Mouse (Mus musculus): ENCODE results near the gene Zdhhc20. TPM values are rescaled to one million over a fixed set of nuclear protein-coding genes. Genes with fewer than 3 reads are reported as not detected.
A peak's percentile ranks its signal among the peaks of the same experiment; 100 is the strongest.
"Not testable (repeated sequence)": the region's sequence is repeated elsewhere in the genome, so short reads cannot be mapped to it uniquely, and the experiment has no call there.

Gene Zdhhc20
- polyA plus RNA-seq, 1 experiment from 2014 or later: 36.6 TPM

- not testable (repeated sequence) for H3K9me3 ChIP-seq (replicated peaks; ENCODE audit: control insufficient read depth, low read length, poor library complexity, severe bottlenecking); H3K4me2 ChIP-seq (ENCODE audit: low read length); H3K27ac ChIP-seq (ENCODE audit: low read length); H3K4me1 ChIP-seq (ENCODE audit: control insufficient read depth, insufficient read depth, low read length); H3K36me3 ChIP-seq (ENCODE audit: control insufficient read depth, insufficient read depth, low read length); H3K9ac ChIP-seq (ENCODE audit: low read depth, low read length); H3K27me3 ChIP-seq (ENCODE audit: control insufficient read depth, insufficient read depth, low read depth, low read length); H3K4me3 ChIP-seq (ENCODE audit: low read depth, low read length); ATAC-seq
- 61% methylated on average over 8 of the region's 8 CpGs for WGBS
Measured at GRCm38 (mm10) chr14:57896088-57896871, 6.2 kb upstream of the Zdhhc20 start.

GRCm38 (mm10) chr14:57894346-57894745 lies 4.3 kb upstream of the Zdhhc20 start:
- Histone ChIP-seq H3K4me1 (ENCODE audit: control insufficient read depth, insufficient read depth, low read length) (no peaks in the 10 kb centered on the region), H3K27me3 (ENCODE audit: control insufficient read depth, insufficient read depth, low read depth, low read length) (no peaks in the 10 kb centered on the region), H3K36me3 (ENCODE audit: control insufficient read depth, insufficient read depth, low read length) (no peaks in the 10 kb centered on the region), H3K4me2 (ENCODE audit: low read length) (no peak overlapping the region), H3K4me3 (ENCODE audit: low read depth, low read length) (no peak overlapping the region), H3K27ac (ENCODE audit: low read length) (no peak overlapping the region), H3K9ac (ENCODE audit: low read depth, low read length) (no peak overlapping the region), H3K9me3 (replicated peaks; ENCODE audit: control insufficient read depth, low read length, poor library complexity, severe bottlenecking) (0 out of 2 replicates have a peak, but pooled peaks cover 3% of the 10 kb centered on the region)
- 89% methylated on average over 2 of the region's 2 CpGs for WGBS
- no peak for ATAC-seq

GRCm38 (mm10) chr14:57892961-57893360 lies 2.9 kb upstream of the Zdhhc20 start:
- Histone ChIP-seq H3K9me3 (replicated peaks; ENCODE audit: control insufficient read depth, low read length, poor library complexity, severe bottlenecking) (0 out of 2 replicates have a peak, but pooled peaks cover 3% of the 10 kb centered on the region), H3K4me3 (ENCODE audit: low read depth, low read length) (no peak overlapping the region), H3K9ac (ENCODE audit: low read depth, low read length) (no peak overlapping the region), H3K27me3 (ENCODE audit: control insufficient read depth, insufficient read depth, low read depth, low read length) (no peaks in the 10 kb centered on the region), H3K27ac (ENCODE audit: low read length) (no peak overlapping the region), H3K4me2 (ENCODE audit: low read length) (no peak overlapping the region), H3K4me1 (ENCODE audit: control insufficient read depth, insufficient read depth, low read length) (peaks cover 8% of the 10 kb centered on the region), H3K36me3 (ENCODE audit: control insufficient read depth, insufficient read depth, low read length) (no peaks in the 10 kb centered on the region)
- WGBS: 93% methylated on average over 1 of the region's 1 CpGs
- no peak for ATAC-seq

- peak overlapping the region; percentile 88 for H3K27ac ChIP-seq (ENCODE audit: low read length)
- H3K4me2 ChIP-seq (ENCODE audit: low read length): peak overlapping the region; percentile 61
- WGBS: under 1% methylated on average over 32 of the region's 37 CpGs
- H3K9me3 ChIP-seq (replicated peaks; ENCODE audit: control insufficient read depth, low read length, poor library complexity, severe bottlenecking): no peaks in the 10 kb centered on the region
- H3K4me1 ChIP-seq (ENCODE audit: control insufficient read depth, insufficient read depth, low read length): peaks cover 19% of the 10 kb centered on the region
- H3K4me3 ChIP-seq (ENCODE audit: low read depth, low read length): peak overlapping the region; percentile 92
- no peaks in the 10 kb centered on the region for H3K36me3 ChIP-seq (ENCODE audit: control insufficient read depth, insufficient read depth, low read length)
- H3K27me3 ChIP-seq (ENCODE audit: control insufficient read depth, insufficient read depth, low read depth, low read length): no peaks in the 10 kb centered on the region
- peak overlapping the region; percentile 94 for H3K9ac ChIP-seq (ENCODE audit: low read depth, low read length)
- peak; percentile 38 for ATAC-seq
Measured at GRCm38 (mm10) chr14:57889541-57890010, 500 bp downstream of the Zdhhc20 start.

GRCm38 (mm10) chr14:57887171-57887570 lies 2.9 kb downstream of the Zdhhc20 start:
- H3K36me3 ChIP-seq (ENCODE audit: control insufficient read depth, insufficient read depth, low read length): no peaks in the 10 kb centered on the region
- no peaks in the 10 kb centered on the region for H3K27me3 ChIP-seq (ENCODE audit: control insufficient read depth, insufficient read depth, low read depth, low read length)
- no peak overlapping the region for H3K9ac ChIP-seq (ENCODE audit: low read depth, low read length)
- ATAC-seq: no peak
- H3K4me3 ChIP-seq (ENCODE audit: low read depth, low read length): no peak overlapping the region
- peaks cover 21% of the 10 kb centered on the region for H3K4me1 ChIP-seq (ENCODE audit: control insufficient read depth, insufficient read depth, low read length)
- no peak overlapping the region for H3K27ac ChIP-seq (ENCODE audit: low read length)
- 73% methylated on average over 8 of the region's 8 CpGs for WGBS
- H3K4me2 ChIP-seq (ENCODE audit: low read length): no peak overlapping the region
- H3K9me3 ChIP-seq (replicated peaks; ENCODE audit: control insufficient read depth, low read length, poor library complexity, severe bottlenecking): no peaks in the 10 kb centered on the region

GRCm38 (mm10) chr14:57886032-57886431 lies 4.0 kb downstream of the Zdhhc20 start:
- H3K4me1 ChIP-seq (ENCODE audit: control insufficient read depth, insufficient read depth, low read length): peaks cover 26% of the 10 kb centered on the region
- no peak overlapping the region for H3K4me2 ChIP-seq (ENCODE audit: low read length)
- whole genome bisulfite sequencing: 93% methylated on average over 2 of the region's 2 CpGs
- H3K36me3 ChIP-seq (ENCODE audit: control insufficient read depth, insufficient read depth, low read length): no peaks in the 10 kb centered on the region
- ATAC-seq: no peak
- no peaks in the 10 kb centered on the region for H3K27me3 ChIP-seq (ENCODE audit: control insufficient read depth, insufficient read depth, low read depth, low read length)
- H3K9me3 ChIP-seq (replicated peaks; ENCODE audit: control insufficient read depth, low read length, poor library complexity, severe bottlenecking): no peaks in the 10 kb centered on the region
- no peak overlapping the region for H3K9ac ChIP-seq (ENCODE audit: low read depth, low read length)
- H3K4me3 ChIP-seq (ENCODE audit: low read depth, low read length): no peak overlapping the region
- no peak overlapping the region for H3K27ac ChIP-seq (ENCODE audit: low read length)

GRCm38 (mm10) chr14:57883341-57883740 lies 6.7 kb downstream of the Zdhhc20 start:
- H3K27me3 ChIP-seq (ENCODE audit: control insufficient read depth, insufficient read depth, low read depth, low read length): no peaks in the 10 kb centered on the region
- 92% methylated on average over 3 of the region's 3 CpGs for WGBS
- ATAC-seq: no peak

GRCm38 (mm10) chr14:57882720-57883119 lies 7.4 kb downstream of the Zdhhc20 start:
- Histone ChIP-seq H3K4me3 (ENCODE audit: low read depth, low read length) (no peak overlapping the region), H3K27me3 (ENCODE audit: control insufficient read depth, insufficient read depth, low read depth, low read length) (no peaks in the 10 kb centered on the region), H3K9ac (ENCODE audit: low read depth, low read length) (no peak overlapping the region), H3K36me3 (ENCODE audit: control insufficient read depth, insufficient read depth, low read length) (no peaks in the 10 kb centered on the region), H3K9me3 (replicated peaks; ENCODE audit: control insufficient read depth, low read length, poor library complexity, severe bottlenecking) (no peaks in the 10 kb centered on the region), H3K4me1 (ENCODE audit: control insufficient read depth, insufficient read depth, low read length) (peaks cover 15% of the 10 kb centered on the region), H3K27ac (ENCODE audit: low read length) (no peak overlapping the region), H3K4me2 (ENCODE audit: low read length) (no peak overlapping the region)
- ATAC-seq: no peak
- 72% methylated on average over 4 of the region's 4 CpGs for WGBS

More at GRCm38 (mm10) chr14:57883341-57883740, 6.7 kb downstream of the Zdhhc20 start:
- Histone ChIP-seq H3K27ac (ENCODE audit: low read length) (no peak overlapping the region), H3K4me2 (ENCODE audit: low read length) (no peak overlapping the region), H3K36me3 (ENCODE audit: control insufficient read depth, insufficient read depth, low read length) (no peaks in the 10 kb centered on the region), H3K4me3 (ENCODE audit: low read depth, low read length) (no peak overlapping the region), H3K9me3 (replicated peaks; ENCODE audit: control insufficient read depth, low read length, poor library complexity, severe bottlenecking) (no peaks in the 10 kb centered on the region), H3K4me1 (ENCODE audit: control insufficient read depth, insufficient read depth, low read length) (peaks cover 21% of the 10 kb centered on the region), H3K9ac (ENCODE audit: low read depth, low read length) (no peak overlapping the region)

GRCm38 (mm10) chr14:57881793-57882192 lies 8.3 kb downstream of the Zdhhc20 start:
- 45% methylated on average over 4 of the region's 4 CpGs for WGBS
- Histone ChIP-seq H3K4me2 (ENCODE audit: low read length) (no peak overlapping the region), H3K4me1 (ENCODE audit: control insufficient read depth, insufficient read depth, low read length) (peaks cover 8% of the 10 kb centered on the region; the same call in 1 of the 2 replicates), H3K27me3 (ENCODE audit: control insufficient read depth, insufficient read depth, low read depth, low read length) (no peaks in the 10 kb centered on the region), H3K9me3 (replicated peaks; ENCODE audit: control insufficient read depth, low read length, poor library complexity, severe bottlenecking) (no peaks in the 10 kb centered on the region), H3K4me3 (ENCODE audit: low read depth, low read length) (no peak overlapping the region), H3K9ac (ENCODE audit: low read depth, low read length) (no peak overlapping the region), H3K27ac (ENCODE audit: low read length) (no peak overlapping the region), H3K36me3 (ENCODE audit: control insufficient read depth, insufficient read depth, low read length) (no peaks in the 10 kb centered on the region)
- 0 out of 2 replicates have a peak, but pooled peaks have one; percentile 17 for ATAC-seq

All from midbrain, embryonic 16.5 days (tissue).